Mouse (Mus musculus): Measurements from ENCODE around the gene Gm17267. TPM values are rescaled to one million over a fixed set of nuclear protein-coding genes. Genes with fewer than 3 reads are reported as not detected.
"Not testable (repeated sequence)": the region's sequence is repeated elsewhere in the genome, so short reads cannot be mapped to it uniquely, and the experiment has no call there.

Gm17267 gene
- polyA plus RNA-seq (2014; fragmentation: Nextera tagmentation; extraction: Ambion mirVana), result not detected in 2 replicates

DNA sequence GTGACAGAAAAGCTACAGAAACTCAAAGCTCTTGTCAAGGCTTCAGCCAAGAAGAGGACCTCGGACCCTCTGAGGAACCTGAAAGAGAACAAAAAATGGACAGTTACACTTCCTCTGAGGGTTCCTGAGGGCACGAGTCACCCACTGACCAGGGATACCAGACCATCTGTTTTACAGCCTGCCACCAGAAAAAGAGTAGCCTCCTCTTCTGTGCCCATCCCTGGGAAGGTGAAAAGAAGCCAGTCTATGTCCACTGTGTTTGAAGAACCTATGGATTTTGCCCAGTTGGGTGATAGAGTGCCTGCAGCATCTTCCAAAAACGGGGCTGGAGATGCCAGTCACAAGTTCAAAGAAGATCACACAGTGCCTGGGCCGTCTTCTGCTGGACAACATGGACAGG, at the start of gene Gm17267:
Gm17267 (plus strand) TSS at position 301 of the 400 bp plus-strand sequence.
- WGBS, result no CpG with 5 or more reads among the region's 4 CpGs

More for the DNA sequence above, at the start of gene Gm17267:
- not testable (repeated sequence) for H3K9ac ChIP-seq (ENCODE audit: low read length); H3K4me3 ChIP-seq (ENCODE audit: low read depth, low read length); H3K27me3 ChIP-seq (ENCODE audit: control insufficient read depth, insufficient read depth, low read length); H3K9me3 ChIP-seq (ENCODE audit: control insufficient read depth, low read length); H3K36me3 ChIP-seq (ENCODE audit: control insufficient read depth, insufficient read depth, low read length); H3K27ac ChIP-seq (ENCODE audit: low read depth, low read length); H3K4me2 ChIP-seq (ENCODE audit: low read depth); DNase-seq (ENCODE audit: low spot score); ATAC-seq (ENCODE audit: insufficient read depth, low FRiP score, low TSS enrichment); H3K4me1 ChIP-seq (ENCODE audit: control insufficient read depth, insufficient read depth, low read length)

All from neural tube, embryonic 11.5 days (tissue).